Mouse (Mus musculus): Measurements from ENCODE around the gene Gm10282.

DNA sequence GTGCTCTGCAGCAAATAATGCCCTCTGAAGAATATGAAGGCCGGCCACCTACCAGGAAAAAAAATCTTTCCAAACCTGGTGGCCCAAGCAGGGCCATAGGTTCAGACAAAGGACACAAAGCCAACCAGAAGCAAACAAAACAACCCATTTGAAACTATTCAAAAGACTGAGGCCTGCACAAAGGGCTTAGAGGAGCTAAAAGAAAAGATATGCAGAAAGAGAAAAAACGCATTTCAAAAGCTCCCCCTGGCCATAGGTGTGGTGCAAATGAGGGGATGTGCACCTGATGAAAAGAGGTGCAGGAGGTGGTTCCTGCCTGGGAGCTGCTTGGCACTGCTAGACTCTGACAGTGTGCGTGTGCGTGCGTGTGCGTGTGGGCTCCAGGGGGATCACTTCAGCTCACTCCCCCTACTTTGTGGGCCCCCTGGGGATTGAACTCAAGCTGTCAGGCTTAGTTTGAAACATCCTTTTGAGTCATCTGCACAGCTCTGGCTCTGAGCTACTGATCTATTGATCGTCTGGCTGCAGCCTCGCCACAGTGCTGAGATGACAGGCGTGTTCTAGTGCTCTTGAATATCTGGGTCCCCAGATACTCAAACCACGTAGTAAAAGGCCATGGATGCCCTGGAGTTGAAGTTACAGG lies 11.1 kb upstream of the Gm10282 start:
- TF ChIP-seq CTCF (IDR thresholded peaks at IDR 0.05; ENCODE audit: extremely low read depth, insufficient read length, insufficient replicate concordance, low read depth, low read length) (no peak), POLR2A (IDR thresholded peaks at IDR 0.05; ENCODE audit: low read depth, low read length) (no peak)
